Mouse (Mus musculus): ENCODE measurements around the gene Cd7.

- TF ChIP-seq POLR2A (IDR thresholded peaks at IDR 0.05; ENCODE audit: control insufficient read depth, low read depth, low read length) (no peak), CTCF (IDR thresholded peaks at IDR 0.05; ENCODE audit: control insufficient read depth, insufficient read depth, insufficient replicate concordance, low read depth, low read length) (no peak)
Measured at GRCm38 (mm10) chr11:121010044-121010755, 29.0 kb downstream of the Cd7 start.
